22 mouse cellular contexts compared by ENCODE assay signal in the genomic region with DNA sequence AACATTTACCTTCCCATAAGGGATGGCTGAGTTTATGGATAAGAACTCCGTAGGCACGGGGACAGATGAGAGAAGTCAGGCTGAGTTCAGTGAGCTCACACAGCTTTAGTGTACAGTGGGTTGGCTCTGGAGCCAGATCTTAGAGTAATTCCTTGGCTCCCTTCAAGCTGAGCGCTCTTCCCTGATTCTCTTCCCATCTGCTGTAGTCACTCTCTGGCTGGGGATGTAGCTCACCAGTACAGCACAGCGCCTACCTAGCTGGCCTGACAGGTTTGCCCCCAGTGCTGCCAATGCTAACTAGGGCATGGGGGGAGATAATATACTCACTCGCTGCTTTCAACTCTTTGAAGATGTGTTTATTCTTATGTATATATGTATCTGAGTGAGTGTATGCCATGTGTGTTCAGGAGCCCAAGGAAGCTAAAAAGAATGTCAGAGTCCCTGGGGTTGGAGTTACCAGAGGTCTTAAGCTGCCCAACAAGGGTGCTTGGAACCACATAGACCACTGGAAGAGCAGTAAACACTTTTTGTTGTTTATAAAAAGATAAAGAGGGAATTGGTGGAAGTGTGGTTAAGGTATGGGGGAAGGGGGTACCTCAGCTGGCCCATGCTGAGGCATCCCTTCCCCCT. TPM values are rescaled to one million over a fixed set of nuclear protein-coding genes. Genes with fewer than 3 reads are reported as not detected.
DNase-seq lines count a peak whose midpoint lies in the region; ATAC-seq and TF ChIP-seq lines count a peak whose summit lies in the region.
"Had no signal": no experiment of that assay in that cellular context is flagged by ENCODE, and none has a peak within 500 bp of the region (broad histone marks: within the 10 kb centered on the region; RNA-seq: fewer than 3 reads in every experiment).

No protein-coding gene starts in this region.

- H3K27ac ChIP-seq in forebrain, embryonic 14.5 days (ENCODE audit: low read depth, low read length): no peak overlapping the region
- no peak overlapping the region for H3K27ac ChIP-seq in forebrain, embryonic 12.5 days
- H3K27ac ChIP-seq in liver, postnatal 0 days (ENCODE audit: low read depth): 0 out of 2 replicates have a peak overlapping the region, but pooled peaks have one; percentile 3
- H3K27ac ChIP-seq in liver, embryonic 11.5 days (ENCODE audit: low read depth, low read length): no peak overlapping the region
- peak overlapping the region; percentile 81 for H3K27ac ChIP-seq in limb, embryonic 10.5 days
- H3K27ac ChIP-seq in midbrain, embryonic 15.5 days: no peak overlapping the region
- H3K27ac ChIP-seq: hindbrain, postnatal 0 days; midbrain, embryonic 12.5 days; neural tube, embryonic 13.5 days had no signal

- peak; percentile 54 for DNase-seq in forebrain, embryonic 14.5 days (ENCODE audit: low spot score)
- DNase-seq in liver, postnatal 0 days: no peak
- no peak for DNase-seq in liver, embryonic 11.5 days (ENCODE audit: low spot score)
- DNase-seq in ES-CJ7 (ENCODE audit: low read depth, low spot score): peak; percentile 38
- no peak for DNase-seq in limb, embryonic 10.5 days (ENCODE audit: low spot score)
- DNase-seq in adrenal gland, adult 18-20 months (ENCODE audit: low spot score in 2 of 2): no peak
- DNase-seq: adrenal gland, adult 8-10 months; cerebellum, adult 11 months; cerebellum, postnatal 36 days; gastrocnemius, postnatal 10 days; heart, adult 2 months; heart, postnatal 4 days; kidney, postnatal 4 days; liver; right cerebral cortex, adult 18-20 months; thymus, postnatal 25 days had no signal

- WGBS in forebrain, embryonic 14.5 days: 56% methylated on average over 5 of the region's 5 CpGs
- WGBS in forebrain, embryonic 12.5 days: 52% methylated on average over 5 of the region's 5 CpGs
- WGBS in liver, postnatal 0 days (ENCODE audit: insufficient replicate concordance): 76% methylated on average over 5 of the region's 5 CpGs
- WGBS in liver, embryonic 11.5 days: 72% methylated on average over 5 of the region's 5 CpGs
- 51% methylated on average over 5 of the region's 5 CpGs for WGBS in limb, embryonic 10.5 days
- WGBS in midbrain, embryonic 15.5 days: 45% methylated on average over 5 of the region's 5 CpGs

- no peak overlapping the region for H3K4me2 ChIP-seq in forebrain, embryonic 14.5 days (ENCODE audit: low read length)
- no peak overlapping the region for H3K4me2 ChIP-seq in forebrain, embryonic 12.5 days
- no peak overlapping the region for H3K4me2 ChIP-seq in liver, postnatal 0 days (ENCODE audit: low read depth, low read length)
- no peak overlapping the region for H3K4me2 ChIP-seq in liver, embryonic 11.5 days
- H3K4me2 ChIP-seq in midbrain, embryonic 15.5 days: no peak overlapping the region
- H3K4me2 ChIP-seq: midbrain, embryonic 12.5 days; neural tube, embryonic 13.5 days had no signal

- no peak for TF ChIP-seq EP300 in liver, postnatal 0 days (IDR thresholded peaks at IDR 0.05; ENCODE audit: low read depth)

- H3K4me3 ChIP-seq in forebrain, embryonic 14.5 days (ENCODE audit: low read depth, low read length): no peak overlapping the region
- no peak overlapping the region for H3K4me3 ChIP-seq in forebrain, embryonic 12.5 days (replicated peaks)
- H3K4me3 ChIP-seq in liver, postnatal 0 days (ENCODE audit: low read depth, low read length): no peak overlapping the region
- H3K4me3 ChIP-seq in liver, embryonic 11.5 days (ENCODE audit: low read depth, low read length): no peak overlapping the region
- H3K4me3 ChIP-seq in limb, embryonic 10.5 days: no peak overlapping the region
- H3K4me3 ChIP-seq in midbrain, embryonic 15.5 days: no peak overlapping the region
- H3K4me3 ChIP-seq: heart, adult 2 months; midbrain, embryonic 12.5 days; neural tube, embryonic 13.5 days had no signal

- no peak overlapping the region for H3K9ac ChIP-seq in forebrain, embryonic 14.5 days (ENCODE audit: low read length)
- H3K9ac ChIP-seq in forebrain, embryonic 12.5 days: no peak overlapping the region
- no peak overlapping the region for H3K9ac ChIP-seq in liver, postnatal 0 days (replicated peaks)
- no peak overlapping the region for H3K9ac ChIP-seq in liver, embryonic 11.5 days (ENCODE audit: low read depth, low read length)
- H3K9ac ChIP-seq in midbrain, embryonic 15.5 days: no peak overlapping the region
- H3K9ac ChIP-seq: midbrain, embryonic 12.5 days; neural tube, embryonic 13.5 days had no signal

- no peak for ATAC-seq in forebrain, embryonic 14.5 days
- no peak for ATAC-seq in forebrain, embryonic 12.5 days (ENCODE audit: low FRiP score)
- ATAC-seq in liver, postnatal 0 days: no peak
- no peak for ATAC-seq in liver, embryonic 11.5 days (replicated peaks; ENCODE audit: low FRiP score)
- ATAC-seq in midbrain, embryonic 15.5 days (replicated peaks): no peak
- ATAC-seq: CD4-positive, CD25-positive, alpha-beta regulatory T cell, adult 4 months; hindbrain, postnatal 0 days had no signal

- H3K9me3 ChIP-seq in forebrain, embryonic 14.5 days (replicated peaks; ENCODE audit: control insufficient read depth, low read length): no peaks in the 10 kb centered on the region
- no peaks in the 10 kb centered on the region for H3K9me3 ChIP-seq in forebrain, embryonic 12.5 days
- H3K9me3 ChIP-seq in liver, postnatal 0 days (ENCODE audit: low read length): no peaks in the 10 kb centered on the region
- no peaks in the 10 kb centered on the region for H3K9me3 ChIP-seq in liver, embryonic 11.5 days (ENCODE audit: control insufficient read depth, low read length)
- no peaks in the 10 kb centered on the region for H3K9me3 ChIP-seq in limb, embryonic 10.5 days (replicated peaks)
- H3K9me3 ChIP-seq in midbrain, embryonic 15.5 days: no peaks in the 10 kb centered on the region
- H3K9me3 ChIP-seq: midbrain, embryonic 12.5 days; neural tube, embryonic 13.5 days had no signal

- H3K4me1 ChIP-seq in forebrain, embryonic 14.5 days (ENCODE audit: control insufficient read depth, insufficient read depth, low read length): peaks cover 20% of the 10 kb centered on the region
- H3K4me1 ChIP-seq in forebrain, embryonic 12.5 days: peaks cover 24% of the 10 kb centered on the region
- peaks cover 27% of the 10 kb centered on the region for H3K4me1 ChIP-seq in liver, postnatal 0 days (ENCODE audit: insufficient read depth)
- H3K4me1 ChIP-seq in liver, embryonic 11.5 days (replicated peaks; ENCODE audit: control insufficient read depth, insufficient read depth, low read length): peaks cover 23% of the 10 kb centered on the region
- H3K4me1 ChIP-seq in limb, embryonic 10.5 days: peaks cover 45% of the 10 kb centered on the region
- peaks cover 10% of the 10 kb centered on the region for H3K4me1 ChIP-seq in midbrain, embryonic 15.5 days

- H3K27me3 ChIP-seq in forebrain, embryonic 14.5 days (replicated peaks; ENCODE audit: control insufficient read depth, insufficient read depth, low read length): no peaks in the 10 kb centered on the region
- no peaks in the 10 kb centered on the region for H3K27me3 ChIP-seq in forebrain, embryonic 12.5 days
- H3K27me3 ChIP-seq in liver, postnatal 0 days (ENCODE audit: insufficient read depth, low read length): no peaks in the 10 kb centered on the region
- no peaks in the 10 kb centered on the region for H3K27me3 ChIP-seq in liver, embryonic 11.5 days (replicated peaks; ENCODE audit: control insufficient read depth, insufficient read depth, low read length)
- no peaks in the 10 kb centered on the region for H3K27me3 ChIP-seq in limb, embryonic 10.5 days (ENCODE audit: low read depth, poor library complexity, severe bottlenecking)
- H3K27me3 ChIP-seq in midbrain, embryonic 15.5 days (replicated peaks): no peaks in the 10 kb centered on the region
- H3K27me3 ChIP-seq: midbrain, embryonic 12.5 days; neural tube, embryonic 13.5 days had no signal

- no peak for TF ChIP-seq CTCF in liver, postnatal 0 days (IDR thresholded peaks at IDR 0.05; ENCODE audit: low read depth)

- peaks cover 8% of the 10 kb centered on the region; the same call in 1 of the 2 replicates for H3K36me3 ChIP-seq in forebrain, embryonic 14.5 days (ENCODE audit: control insufficient read depth, insufficient read depth, low read length)
- peaks cover 9% of the 10 kb centered on the region for H3K36me3 ChIP-seq in forebrain, embryonic 12.5 days (replicated peaks)
- H3K36me3 ChIP-seq in liver, postnatal 0 days (replicated peaks; ENCODE audit: insufficient read depth, low read length): peaks cover 10% of the 10 kb centered on the region; the same call in 1 of the 2 replicates
- 0 out of 2 replicates have a peak, but pooled peaks cover 2% of the 10 kb centered on the region for H3K36me3 ChIP-seq in liver, embryonic 11.5 days (ENCODE audit: control insufficient read depth, insufficient read depth, low read length)
- peaks cover 9% of the 10 kb centered on the region for H3K36me3 ChIP-seq in limb, embryonic 10.5 days
- 0 out of 2 replicates have a peak, but pooled peaks cover 6% of the 10 kb centered on the region for H3K36me3 ChIP-seq in midbrain, embryonic 15.5 days (replicated peaks)

RNA-seq across cellular contexts. Expression of gene Zdhhc18, which starts 8.0 kb away (rescaled TPM):
- 2.0 and 2.5 TPM in 2 replicates for polyA plus RNA-seq in forebrain, embryonic 14.5 days (2014; fragmentation: Nextera tagmentation; extraction: Ambion mirVana)
- polyA plus RNA-seq in forebrain, embryonic 12.5 days (2016; fragmentation: Nextera tagmentation; extraction: Ambion mirVana): 2.8 and 4.6 TPM in 2 replicates
- 2.1 and 2.6 TPM in 2 replicates for polyA plus RNA-seq in liver, postnatal 0 days (2015; fragmentation: Nextera tagmentation; extraction: Ambion mirVana)
- 2.1 and 3.1 TPM in 2 replicates for polyA plus RNA-seq in liver, embryonic 11.5 days (2014; fragmentation: Nextera tagmentation; extraction: Ambion mirVana)
- 3.6 and 4.0 TPM in 2 replicates for polyA plus RNA-seq in limb, embryonic 10.5 days (2016; fragmentation: Nextera tagmentation; extraction: Ambion mirVana)
- 6.4 and 9.3 TPM in 2 replicates for polyA plus RNA-seq in midbrain, embryonic 15.5 days (2015; fragmentation: Nextera tagmentation; extraction: Ambion mirVana)
- total RNA-seq in adrenal gland, adult 18-20 months (2021): 10 to 100 TPM; 19.6 to 34.5 TPM

RNA-seq across cellular contexts. Expression of gene Pigv, which starts 14.5 kb away (rescaled TPM):
- polyA plus RNA-seq in forebrain, embryonic 14.5 days (2014; fragmentation: Nextera tagmentation; extraction: Ambion mirVana): 7.0 and 8.1 TPM in 2 replicates
- 17.3 and 18.0 TPM in 2 replicates for polyA plus RNA-seq in forebrain, embryonic 12.5 days (2016; fragmentation: Nextera tagmentation; extraction: Ambion mirVana)
- polyA plus RNA-seq in liver, postnatal 0 days (2015; fragmentation: Nextera tagmentation; extraction: Ambion mirVana): 5.2 and 5.9 TPM in 2 replicates
- polyA plus RNA-seq in liver, embryonic 11.5 days (2014; fragmentation: Nextera tagmentation; extraction: Ambion mirVana): 10.7 and 15.0 TPM in 2 replicates
- 17.9 and 19.6 TPM in 2 replicates for polyA plus RNA-seq in limb, embryonic 10.5 days (2016; fragmentation: Nextera tagmentation; extraction: Ambion mirVana)
- 16.0 and 16.2 TPM in 2 replicates for polyA plus RNA-seq in midbrain, embryonic 15.5 days (2015; fragmentation: Nextera tagmentation; extraction: Ambion mirVana)
- 10 to 100 TPM; 16.3 to 20.4 TPM for total RNA-seq in adrenal gland, adult 18-20 months (2021)

RNA-seq across cellular contexts. Expression of gene Sfn, which starts 56.0 kb away (rescaled TPM):
- 0.84 and 1.1 TPM in 2 replicates for polyA plus RNA-seq in forebrain, embryonic 14.5 days (2014; fragmentation: Nextera tagmentation; extraction: Ambion mirVana)
- 3.9 and 6.8 TPM in 2 replicates for polyA plus RNA-seq in forebrain, embryonic 12.5 days (2016; fragmentation: Nextera tagmentation; extraction: Ambion mirVana)
- 0.40 and 0.59 TPM in 2 replicates for polyA plus RNA-seq in liver, postnatal 0 days (2015; fragmentation: Nextera tagmentation; extraction: Ambion mirVana)
- 1.7 and 3.5 TPM in 2 replicates for polyA plus RNA-seq in liver, embryonic 11.5 days (2014; fragmentation: Nextera tagmentation; extraction: Ambion mirVana)
- polyA plus RNA-seq in limb, embryonic 10.5 days (2016; fragmentation: Nextera tagmentation; extraction: Ambion mirVana): 29.7 and 38.7 TPM in 2 replicates
- polyA plus RNA-seq in midbrain, embryonic 15.5 days (2015; fragmentation: Nextera tagmentation; extraction: Ambion mirVana): 1.2 and 3.4 TPM in 2 replicates
- 1 to 10 TPM; 1.4 to 1.9 TPM for total RNA-seq in adrenal gland, adult 18-20 months (2021)

Comparison
In these comparisons a context has a peak if more than half of its experiments do, and no peak if none do; other contexts are left out.
1. H3K27ac ChIP-seq: peak in liver, postnatal 0 days (single experiment) and limb, embryonic 10.5 days (single experiment); none in forebrain, embryonic 14.5 days (single experiment), forebrain, embryonic 12.5 days (single experiment), liver, embryonic 11.5 days (single experiment) and midbrain, embryonic 15.5 days (single experiment).
2. DNase-seq: peak in forebrain, embryonic 14.5 days (single experiment) and ES-CJ7 (single experiment); none in liver, postnatal 0 days (single experiment), liver, embryonic 11.5 days (single experiment), limb, embryonic 10.5 days (single experiment) and adrenal gland, adult 18-20 months (0 of 2).